Mouse (Mus musculus) megakaryocyte, embryonic 14.5 days (primary cell): Measurements from ENCODE around the gene Ice2.

ENCODE experiments used
- FLI1 ChIP-seq: IDR thresholded peaks from 2 replicates; pipeline ENCODE4 v1.6.1; 2012; ENCODE audit warnings: low read length, inconsistent platforms, mixed read lengths
- GATA1 ChIP-seq: IDR thresholded peaks from 3 replicates; pipeline ENCODE4 v1.6.1; 2012; ENCODE audit warnings: mixed read lengths, low read length, inconsistent platforms, borderline replicate concordance

- TF ChIP-seq GATA1 (no peak), FLI1 (no peak)
These were observed 35.7 kb upstream of the Ice2 start for GRCm38 (mm10) chr9:69361951-69362445.
